Mouse (Mus musculus) liver, adult (tissue): ENCODE data around the gene Ndufaf2.

ENCODE experiments used
- GATA4 ChIP-seq: IDR thresholded peaks from 2 replicates; pipeline ENCODE4 v1.6.1; 2014; ENCODE audit warnings: mild to moderate bottlenecking, low read length; ENCODE audit not compliant: insufficient replicate concordance

Ndufaf2 gene

DNA sequence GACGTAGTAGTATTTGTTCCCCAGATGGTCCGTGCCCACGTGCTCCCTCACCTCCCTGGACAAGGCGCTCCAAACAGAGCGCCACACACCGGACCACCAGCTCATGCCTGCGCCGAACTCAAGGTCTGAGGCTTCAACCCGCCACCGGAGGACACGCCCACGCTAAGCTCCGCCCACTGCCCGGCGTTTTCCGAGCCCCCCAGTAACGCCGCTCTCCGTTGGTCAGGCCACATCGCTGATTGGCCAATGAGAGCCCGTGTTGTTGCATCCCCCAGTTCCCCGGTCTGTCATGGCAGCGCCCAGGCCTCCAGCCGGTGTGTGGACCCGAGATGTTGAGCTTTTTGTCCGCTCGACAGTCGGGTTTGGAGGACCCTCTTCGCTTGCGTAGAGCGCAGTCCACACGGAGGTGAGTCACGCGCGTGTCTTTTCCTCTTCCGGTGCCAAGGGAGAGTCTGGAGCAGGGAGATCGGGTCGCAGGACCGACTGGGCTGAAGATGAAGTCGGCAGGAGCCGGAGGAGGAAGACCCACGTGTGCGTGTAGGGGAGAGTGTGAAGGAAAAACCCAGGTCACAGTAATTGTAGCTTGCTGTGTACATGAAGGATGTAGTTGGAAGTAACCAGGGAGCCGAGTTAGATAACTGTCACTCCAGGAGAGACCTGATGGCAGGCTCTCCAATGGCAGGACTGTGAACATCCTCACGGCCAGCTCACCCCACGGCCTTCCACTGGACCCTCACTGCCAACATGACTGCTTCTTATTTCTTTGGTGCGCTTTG lies at the start of gene Ndufaf2, which contains the start of gene Ercc8:
Gene Ndufaf2, minus strand, starts transcription at position 159 of the 776 bp plus-strand sequence.
Gene Ercc8, plus strand, starts transcription at position 267 of the 776 bp plus-strand sequence.
- TF ChIP-seq GATA4, result peak; percentile 0; the same call in 1 of the 2 replicates

DNA sequence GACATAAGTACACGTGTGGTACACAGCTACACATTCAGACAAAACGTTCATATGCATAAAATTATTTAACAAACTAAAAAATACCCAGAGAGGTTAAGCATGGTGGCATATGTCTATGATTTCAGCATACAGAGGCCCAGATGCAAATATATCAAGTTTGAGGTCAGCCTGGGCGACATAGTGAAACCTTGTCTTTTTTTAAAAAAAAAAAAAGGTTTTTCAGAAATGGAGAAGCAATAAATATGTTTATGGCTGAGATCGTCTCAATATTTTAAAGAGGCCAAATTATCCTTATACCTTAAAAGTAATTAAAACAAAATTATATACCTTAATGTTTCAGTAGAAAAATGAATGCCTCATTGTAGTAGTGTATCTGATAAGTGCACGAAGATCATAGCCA lies 49.7 kb upstream of the Ndufaf2 start:
- TF ChIP-seq GATA4, result no peak

DNA sequence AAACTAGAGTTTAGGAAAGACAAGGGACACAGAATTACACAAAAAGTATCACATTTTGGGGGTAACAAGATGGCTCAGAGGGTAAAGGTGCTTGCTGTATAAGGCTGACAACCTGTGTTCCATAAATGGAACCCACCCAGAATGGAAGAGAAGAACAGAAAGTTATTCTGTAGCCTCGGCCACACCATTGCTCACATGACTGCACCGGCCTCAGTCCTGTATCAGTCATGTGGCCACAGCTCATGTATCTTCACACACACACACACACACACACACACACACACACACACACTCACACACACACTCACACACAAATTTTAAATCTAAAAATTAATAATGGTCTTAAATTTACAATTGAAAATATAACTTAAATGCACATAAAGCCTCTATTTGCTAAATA lies 49.0 kb upstream of the Ndufaf2 start:
- no peak for TF ChIP-seq GATA4

DNA sequence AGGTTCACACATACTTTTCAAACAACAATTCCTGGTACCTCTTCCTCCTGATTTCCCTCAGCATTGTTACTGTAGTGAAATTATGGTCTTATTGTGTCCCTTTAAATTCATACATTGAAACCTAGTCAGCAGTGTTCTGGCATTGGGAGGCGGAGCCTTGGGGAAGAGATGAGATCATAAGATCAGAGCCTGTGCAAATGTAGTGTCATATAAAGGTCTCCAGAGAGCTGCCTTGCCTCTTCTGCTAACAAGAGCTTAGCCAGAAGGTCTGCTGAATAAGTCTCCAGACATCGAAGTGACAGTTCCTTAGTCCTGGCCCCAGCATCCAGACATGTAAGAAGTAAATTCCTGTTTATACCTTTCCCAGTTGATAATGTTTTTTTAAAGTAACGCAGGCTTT lies 46.4 kb upstream of the Ndufaf2 start:
- no peak for TF ChIP-seq GATA4

DNA sequence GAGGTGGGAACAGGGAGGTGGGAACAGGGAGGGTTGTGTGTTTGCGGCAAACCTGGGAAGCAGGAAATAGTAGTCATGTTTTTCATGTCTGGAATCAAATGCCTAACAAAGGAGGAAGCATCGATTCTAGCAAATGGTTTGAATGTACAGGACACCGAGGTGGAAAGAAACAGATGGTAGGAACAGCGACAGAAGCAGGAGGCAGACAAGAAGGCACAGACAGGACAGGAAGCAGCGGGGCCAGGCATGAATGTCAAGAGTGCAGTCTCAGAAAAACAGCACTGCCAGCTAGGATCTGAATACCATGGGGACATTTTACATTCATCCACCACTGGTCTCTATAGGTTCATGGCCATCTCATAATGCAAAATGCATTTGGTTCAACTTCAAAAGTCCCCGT lies 37.1 kb upstream of the Ndufaf2 start:
- no peak for TF ChIP-seq GATA4

DNA sequence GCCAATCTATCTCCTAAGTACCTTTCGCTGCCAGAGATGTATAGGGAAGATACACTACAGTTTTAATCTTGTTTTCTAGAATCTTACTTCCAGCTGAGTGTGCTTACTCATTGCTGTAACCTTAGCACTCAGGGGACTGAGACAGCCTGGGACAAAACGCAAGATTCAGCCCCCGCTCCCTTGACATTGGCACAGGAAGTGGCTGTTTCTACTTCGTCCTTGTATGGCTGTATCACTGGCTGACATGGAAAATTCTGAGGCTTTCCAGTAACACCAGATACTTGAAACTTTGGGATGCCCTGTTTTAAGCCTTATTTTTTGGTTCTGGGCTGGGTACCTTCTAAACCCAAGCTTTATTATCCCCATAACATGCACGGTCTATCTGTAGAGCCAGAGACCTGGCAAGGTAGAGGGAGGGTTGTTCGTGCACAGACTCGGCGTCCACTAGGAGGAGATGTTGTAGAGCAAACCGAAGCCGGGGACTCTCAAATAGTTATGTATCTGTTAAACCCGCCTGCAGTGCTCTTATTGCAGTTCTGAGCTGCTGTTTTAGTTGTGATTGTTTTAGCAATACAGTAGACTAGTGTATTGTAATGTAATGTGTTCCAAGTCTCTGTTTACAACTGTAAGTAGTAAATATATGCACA lies 32.8 kb upstream of the Ndufaf2 start:
- no peak for TF ChIP-seq GATA4

DNA sequence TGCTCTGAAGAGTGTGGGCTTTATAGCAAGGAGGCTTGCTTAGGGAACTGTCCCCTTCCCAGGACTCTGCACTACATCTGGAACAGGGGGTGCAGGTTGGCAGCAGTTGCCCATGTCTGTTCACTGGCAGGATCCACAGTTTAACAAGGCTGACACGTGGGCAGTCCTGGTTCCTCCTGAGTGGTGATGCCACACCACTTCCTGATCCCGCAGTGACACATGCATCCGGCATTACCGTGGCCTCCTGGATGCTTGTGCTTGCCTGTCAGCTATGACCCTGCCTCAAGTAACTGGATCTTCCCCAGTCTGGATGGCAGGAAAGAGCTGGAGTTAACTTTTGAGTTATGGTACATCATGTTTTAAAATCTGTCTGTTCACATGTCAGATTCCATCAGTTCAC lies 29.6 kb upstream of the Ndufaf2 start:
- TF ChIP-seq GATA4, result no peak

DNA sequence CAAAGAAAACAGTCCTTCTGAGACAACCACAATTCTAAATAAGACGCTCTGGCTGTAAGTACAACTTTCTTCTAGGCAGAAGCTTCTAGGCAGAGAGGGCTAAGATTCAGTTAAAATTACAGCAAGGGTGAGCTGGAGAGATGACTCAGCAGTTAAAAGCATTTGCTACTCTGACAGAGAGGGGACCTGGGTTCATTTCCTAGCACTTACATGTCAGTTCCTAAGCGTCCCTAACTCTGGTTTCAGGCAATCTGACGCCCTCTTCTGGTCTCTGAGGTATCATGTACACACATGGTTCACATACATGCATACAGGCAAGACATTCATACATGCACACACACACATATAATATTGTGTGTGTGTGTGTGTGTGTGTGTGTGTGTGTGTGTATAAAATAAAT lies 27.1 kb upstream of the Ndufaf2 start:
- TF ChIP-seq GATA4, result no peak

DNA sequence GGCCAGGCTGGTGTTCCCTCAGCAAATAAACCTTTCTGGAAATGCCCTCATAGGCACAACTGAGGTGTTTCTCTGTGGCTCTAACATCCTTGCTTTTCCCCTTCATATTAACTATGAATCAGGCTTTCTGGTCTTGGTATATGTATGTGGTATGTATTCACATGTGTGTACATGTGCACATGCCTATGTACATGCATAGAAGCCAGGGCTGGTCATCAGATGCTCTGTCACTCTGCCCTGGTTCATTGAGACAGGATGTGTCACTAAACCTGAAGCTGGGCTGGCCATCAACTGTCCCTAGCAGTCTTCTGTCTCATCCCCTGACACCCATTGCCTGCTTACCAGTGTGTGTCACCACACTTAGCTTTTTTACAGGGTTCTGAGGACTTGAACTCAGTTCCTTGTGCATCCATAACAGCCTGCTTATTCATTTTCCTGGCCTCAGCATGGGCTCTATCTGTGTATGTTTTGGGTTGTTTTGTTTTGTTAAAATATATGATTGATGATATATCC lies 26.4 kb upstream of the Ndufaf2 start:
- TF ChIP-seq GATA4, result no peak

DNA sequence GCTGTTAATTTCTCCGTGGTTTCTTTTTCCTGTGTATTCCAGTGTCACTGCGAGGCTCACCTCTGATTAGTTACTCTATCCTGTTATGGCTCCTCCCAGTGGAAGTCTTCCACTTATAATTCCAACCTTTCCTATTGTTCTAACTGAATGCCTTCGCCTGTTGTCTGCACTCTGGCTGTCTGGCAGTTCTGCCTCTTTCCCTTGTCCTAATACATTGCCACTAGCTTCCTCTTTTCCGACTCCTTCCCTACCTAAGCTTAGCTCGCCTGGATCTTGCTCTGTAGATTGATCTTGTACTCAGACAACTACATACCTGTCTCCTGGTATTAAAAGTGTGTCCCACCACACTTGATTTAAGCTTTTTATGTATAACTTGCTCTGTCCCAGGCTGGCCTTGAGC lies 22.4 kb upstream of the Ndufaf2 start:
- TF ChIP-seq GATA4, result no peak

DNA sequence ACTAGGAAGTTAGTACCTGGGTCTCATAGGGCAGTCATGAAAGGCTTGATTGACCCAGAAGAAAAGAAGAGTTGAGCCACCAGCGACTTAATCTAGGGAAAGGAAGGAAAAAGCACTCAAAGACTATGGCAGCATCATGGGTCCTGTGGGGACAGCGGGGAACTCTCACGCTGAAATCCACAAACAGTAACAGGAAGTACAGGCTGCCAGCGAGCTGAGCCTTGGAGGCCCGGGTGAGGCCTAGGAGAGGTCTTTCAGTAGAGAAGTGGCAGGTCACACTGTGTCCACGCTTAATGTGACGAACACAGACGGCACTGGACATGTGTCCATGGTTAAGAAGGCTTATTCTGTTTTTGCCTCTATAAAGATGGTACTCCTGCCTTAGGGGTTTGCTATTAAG lies 21.2 kb upstream of the Ndufaf2 start:
- TF ChIP-seq GATA4, result no peak

DNA sequence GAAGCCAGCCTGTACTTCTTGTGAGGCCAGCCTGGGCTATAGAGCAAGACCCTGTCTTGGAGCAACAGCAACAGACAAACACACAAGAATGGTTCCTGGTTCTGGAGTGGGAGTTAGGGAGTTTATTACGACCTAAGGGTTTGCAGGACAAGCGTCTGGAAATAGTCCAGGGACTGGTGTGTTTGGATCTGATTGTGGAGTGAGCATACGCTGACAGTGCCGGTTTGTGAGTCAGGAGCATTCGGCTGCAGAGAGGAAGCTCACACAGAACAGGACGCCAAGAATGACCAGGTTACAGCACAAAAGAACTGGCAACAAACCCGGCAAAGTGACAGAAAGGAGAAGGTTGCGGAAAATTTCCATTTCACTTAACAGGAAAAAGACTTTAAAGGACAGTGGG lies 12.1 kb upstream of the Ndufaf2 start:
- no peak for TF ChIP-seq GATA4

DNA sequence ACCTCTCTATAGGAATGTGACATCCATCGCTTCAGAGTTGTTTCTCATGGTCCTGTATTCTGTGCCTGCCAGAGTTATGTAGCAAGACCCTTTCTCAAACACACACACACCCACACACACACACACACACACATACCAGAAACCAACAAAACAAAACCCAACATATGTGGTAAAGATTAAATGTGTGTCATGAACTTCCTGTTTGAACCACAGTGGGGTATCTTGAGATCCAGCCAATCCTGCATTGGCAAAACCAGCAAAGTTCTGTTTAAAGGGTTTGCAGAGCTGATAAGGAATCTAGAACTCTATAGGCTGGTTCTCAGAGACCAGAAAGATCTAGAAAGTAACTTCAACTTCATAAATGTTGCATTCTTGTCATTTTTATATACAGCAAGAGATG lies 11.6 kb upstream of the Ndufaf2 start:
- no peak for TF ChIP-seq GATA4

DNA sequence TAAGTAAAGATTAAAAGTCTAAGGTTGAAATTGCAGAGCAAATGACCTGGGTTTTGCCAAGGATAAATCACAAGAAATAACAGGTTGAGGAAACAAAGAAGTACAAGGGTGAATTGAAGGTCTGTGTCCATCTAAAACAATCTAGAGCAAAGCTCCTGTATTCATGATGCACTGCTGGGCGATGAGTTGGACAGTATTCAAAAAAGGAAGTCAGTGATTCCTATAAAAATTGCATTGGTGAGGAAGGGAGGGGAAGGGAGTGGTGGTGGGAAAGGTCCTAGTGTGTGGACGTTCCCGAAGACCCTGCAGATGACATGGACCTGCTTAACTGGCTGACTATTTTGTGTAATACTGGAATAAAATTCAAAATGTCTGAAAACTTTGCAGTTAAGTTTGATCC lies 6.2 kb upstream of the Ndufaf2 start:
- TF ChIP-seq GATA4, result no peak

DNA sequence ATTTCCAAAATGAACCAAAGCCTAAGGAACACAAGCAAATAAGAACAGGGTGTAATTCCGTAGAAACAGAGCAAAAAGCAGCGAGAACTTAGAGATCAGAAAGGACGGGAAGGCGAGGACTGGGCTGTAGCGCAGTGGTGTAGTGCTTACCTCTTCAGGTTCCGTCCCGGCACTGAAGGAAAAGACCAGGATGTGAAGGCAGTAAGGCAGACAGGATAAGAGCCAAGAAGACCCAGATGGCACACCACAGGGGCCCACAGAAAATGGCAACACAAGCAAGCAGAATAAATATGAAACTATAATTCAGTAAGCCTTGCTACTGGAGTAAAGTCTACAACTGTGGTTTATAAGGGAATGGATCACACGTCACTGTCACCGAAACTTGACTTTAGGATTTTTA lies 5.5 kb upstream of the Ndufaf2 start:
- no peak for TF ChIP-seq GATA4

DNA sequence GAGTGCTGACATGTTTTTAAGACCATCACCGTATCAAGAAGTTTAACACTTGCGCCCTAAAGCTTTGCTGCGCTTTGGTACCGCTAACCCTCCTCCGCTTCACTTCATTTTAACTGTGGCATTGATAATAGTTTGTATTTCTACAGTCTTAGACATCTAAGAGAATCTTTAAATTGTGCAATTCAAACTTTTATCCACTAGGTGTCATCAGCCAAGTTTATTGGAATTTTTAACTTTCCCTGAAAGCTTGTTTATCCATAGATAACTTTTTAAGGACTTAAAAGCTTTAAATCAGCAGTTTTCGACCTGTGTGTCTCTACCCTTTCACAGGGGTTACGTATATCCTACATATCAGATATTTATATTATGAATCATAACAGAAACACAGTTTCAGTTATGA lies 1.5 kb upstream of the Ndufaf2 start:
- no peak for TF ChIP-seq GATA4
